Mouse (Mus musculus) E14TG2a.4 (cell line): ENCODE results near the gene Sis.

Experiments used
- CTCF ChIP-seq: conservative IDR thresholded peaks from 2 replicates; pipeline ENCODE4 v1.5.1; 2014; ENCODE audit warnings: low read length
- POU5F1 ChIP-seq: IDR thresholded peaks from 2 replicates; pipeline ENCODE4 v1.6.1; 2014; ENCODE audit warnings: low read length, borderline replicate concordance

DNA sequence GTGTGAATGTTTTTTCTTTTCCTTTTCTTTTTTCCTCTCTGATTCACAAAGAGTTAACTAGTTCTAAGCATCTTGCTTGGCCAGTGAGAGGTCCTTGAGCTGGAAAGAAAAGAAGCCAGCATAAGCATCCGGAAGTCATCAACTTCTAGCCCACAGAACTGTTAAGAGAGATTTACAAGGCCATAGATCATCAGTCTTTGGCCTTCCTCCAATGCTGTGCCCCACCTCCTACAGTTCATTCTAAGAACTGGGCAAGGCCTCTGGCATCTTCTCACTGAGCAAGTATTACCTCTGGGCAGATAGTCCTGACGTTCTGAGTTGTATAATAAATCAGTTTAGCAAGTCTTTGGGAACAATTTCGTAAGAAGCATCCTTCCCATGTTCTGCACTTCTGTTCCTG lies 8.9 kb upstream of the Sis start:
- TF ChIP-seq CTCF (no peak), POU5F1 (no peak)
